Mouse (Mus musculus) midbrain, embryonic 14.5 days (tissue): ENCODE results near the gene Fam57b. TPM values are rescaled to one million over a fixed set of nuclear protein-coding genes. Genes with fewer than 3 reads are reported as not detected.

ENCODE experiments used
- ATAC-seq: fragments of 200-750 bp; cut with Nextera tagmentation; 2 replicates; pipeline ENCODE4 v1.8.0; 2017; ENCODE audit warnings: moderate number of reproducible peaks, moderate library complexity; ENCODE audit not compliant: low FRiP score, low TSS enrichment
- DNase-seq: peaks from one replicate; pipeline ENCODE4 v3.0.0-alpha.2; 2015
- H3K27ac ChIP-seq: fragments of 300-500 bp; sonication (generic); replicated peaks from 2 replicates; pipeline ENCODE4 v1.5.1; 2014; ENCODE audit warnings: mild to moderate bottlenecking, low read depth, low read length, moderate library complexity
- H3K27me3 ChIP-seq: fragments of 300-500 bp; sonication (generic); 2 replicates; pipeline ENCODE4 v1.6.1; 2014; ENCODE audit warnings: low read length, control low read depth, mixed read lengths; ENCODE audit not compliant: control insufficient read depth, insufficient read depth
- H3K36me3 ChIP-seq: fragments of 300-500 bp; sonication (generic); 2 replicates; pipeline ENCODE4 v1.6.1; 2014; ENCODE audit warnings: low read length, control low read depth; ENCODE audit not compliant: control insufficient read depth, insufficient read depth
- H3K4me1 ChIP-seq: fragments of 300-500 bp; sonication (generic); 2 replicates; pipeline ENCODE4 v1.6.1; 2014; ENCODE audit warnings: mild to moderate bottlenecking, antibody characterized with exemption, low read length, control low read depth; ENCODE audit not compliant: control insufficient read depth, insufficient read depth
- H3K4me2 ChIP-seq: fragments of 300-500 bp; sonication (generic); 2 replicates; pipeline ENCODE4 v1.6.1; 2014; ENCODE audit warnings: mild to moderate bottlenecking, low read length, moderate library complexity
- H3K4me3 ChIP-seq: fragments of 300-500 bp; sonication (generic); replicated peaks from 2 replicates; pipeline ENCODE4 v1.5.1; 2014; ENCODE audit warnings: low read depth, low read length
- H3K9ac ChIP-seq: fragments of 300-500 bp; sonication (generic); replicated peaks from 2 replicates; pipeline ENCODE4 v1.6.1; 2014; ENCODE audit warnings: mild to moderate bottlenecking, low read length, moderate library complexity
- H3K9me3 ChIP-seq: fragments of 300-500 bp; sonication (generic); 2 replicates; pipeline ENCODE4 v1.6.1; 2016; ENCODE audit warnings: low read length, control low read depth, mixed read lengths; ENCODE audit not compliant: control insufficient read depth
- WGBS: fragments of 180-500 bp; shearing (Covaris S2); extraction: QIAGEN DNeasy Blood & Tissue Kit; methylation state at CpG from one replicate; pipeline ENCODE4 v1.1.7; 2014; 5-methylcytosine and 5-hydroxymethylcytosine counted together
- polyA plus RNA-seq: library from polyadenylated mRNA; unstranded; fragments of >200 nt; fragmentation: Nextera tagmentation; extraction: Ambion mirVana; gene quantifications from 2 replicates; pipeline ENCODE4 v1.2.1, GENCODE M21; 2014

Fam57b gene
- polyA plus RNA-seq, 1 experiment from 2014 or later = 51.6 TPM

DNA sequence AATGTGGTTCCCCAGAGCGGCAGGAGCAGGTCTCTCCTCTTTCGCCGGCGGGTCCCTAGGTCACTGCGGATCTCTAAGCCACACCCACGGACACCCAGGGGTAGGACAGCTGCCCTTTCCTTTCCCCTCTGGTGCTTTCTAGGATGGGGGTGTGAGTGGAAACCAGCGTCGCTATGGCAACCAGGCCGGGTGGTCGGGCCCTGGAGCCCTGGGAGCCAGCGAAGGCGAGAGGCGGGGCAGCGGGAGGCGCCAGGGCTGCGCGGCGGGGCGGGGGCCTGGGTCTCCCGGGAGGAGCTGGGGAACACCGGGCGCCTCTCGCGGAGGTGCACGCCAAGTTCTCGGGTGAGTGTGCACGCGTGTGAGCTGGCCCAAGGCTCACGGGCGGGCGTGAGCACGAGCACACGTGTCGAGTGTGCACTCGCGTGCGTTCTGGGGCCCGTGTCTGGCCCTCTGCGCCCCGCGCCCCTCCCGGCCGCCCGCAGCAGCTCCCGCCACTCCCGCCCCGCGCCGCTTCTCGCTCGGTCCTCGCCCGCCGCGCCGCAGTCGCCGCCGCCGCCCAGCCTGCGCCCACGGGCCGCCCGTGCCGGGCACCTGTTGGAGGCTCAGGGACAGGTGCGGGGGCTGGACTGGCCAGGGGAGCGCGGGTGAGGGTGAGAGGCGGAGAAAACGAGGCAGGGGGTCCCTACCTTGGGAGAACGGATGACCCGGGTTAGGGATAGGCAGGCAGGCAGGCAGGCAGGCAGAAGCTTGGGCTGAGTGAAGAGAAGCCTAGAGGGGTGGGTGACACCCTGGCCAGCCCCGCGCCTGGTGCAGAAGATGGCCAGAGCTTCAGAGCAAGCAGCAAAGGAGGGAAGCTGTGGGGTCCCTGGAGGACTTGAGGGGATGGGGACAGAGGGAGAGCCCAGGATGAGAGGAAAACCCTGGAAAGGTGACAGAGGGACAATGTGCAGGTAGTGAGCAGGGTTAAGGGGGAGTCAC is 50.2 kb downstream of the Fam57b start:
- under 1% methylated on average over 72 of the region's 74 CpGs for WGBS
- peak overlapping the region; percentile 55 for H3K9ac ChIP-seq
- 0 out of 2 replicates have a peak overlapping the region, but pooled peaks have one; percentile 26 for H3K27ac ChIP-seq

DNA sequence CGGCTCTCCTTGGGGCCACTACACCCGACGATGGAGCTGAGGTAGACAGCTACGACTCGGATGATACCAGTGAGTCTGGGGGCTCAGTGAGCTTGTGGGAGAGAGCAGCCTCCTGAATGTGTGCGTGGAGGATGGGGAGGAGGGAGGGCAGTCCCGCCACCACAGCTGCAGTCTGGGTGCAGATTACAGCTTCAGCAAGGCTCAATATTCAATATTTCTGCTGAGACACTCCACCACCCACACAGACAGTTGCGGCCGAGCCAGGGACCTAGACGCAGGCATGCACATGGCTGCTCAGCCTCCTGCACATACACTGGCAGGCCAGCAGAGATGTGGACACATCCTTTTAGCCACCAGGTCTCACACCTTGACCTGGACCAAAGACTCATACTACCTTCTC is 51.3 kb downstream of the Fam57b start:
- no peak for ATAC-seq
- peak; percentile 29 for DNase-seq
- WGBS = 15% methylated on average over 10 of the region's 10 CpGs
- no peaks in the 10 kb centered on the region for H3K9me3 ChIP-seq
- peak overlapping the region; percentile 93 for H3K4me2 ChIP-seq
- peak overlapping the region; percentile 55 for H3K9ac ChIP-seq
- H3K36me3 ChIP-seq = peaks cover 24% of the 10 kb centered on the region
- no peak overlapping the region for H3K27ac ChIP-seq
- H3K27me3 ChIP-seq = peaks cover 7% of the 10 kb centered on the region; the same call in 1 of the 2 replicates
- H3K4me1 ChIP-seq = peaks cover 21% of the 10 kb centered on the region
- H3K4me3 ChIP-seq = peak overlapping the region; percentile 45

More for the DNA sequence above, 50.2 kb downstream of the Fam57b start:
- DNase-seq (peak; percentile 80), ATAC-seq (peak; percentile 65)
- H3K4me1 ChIP-seq = peaks cover 21% of the 10 kb centered on the region
- H3K36me3 ChIP-seq = peaks cover 14% of the 10 kb centered on the region
- peaks cover 7% of the 10 kb centered on the region; the same call in 1 of the 2 replicates for H3K27me3 ChIP-seq
- H3K4me3 ChIP-seq = peak overlapping the region; percentile 45
- no peaks in the 10 kb centered on the region for H3K9me3 ChIP-seq
- peak overlapping the region; percentile 93 for H3K4me2 ChIP-seq

DNA sequence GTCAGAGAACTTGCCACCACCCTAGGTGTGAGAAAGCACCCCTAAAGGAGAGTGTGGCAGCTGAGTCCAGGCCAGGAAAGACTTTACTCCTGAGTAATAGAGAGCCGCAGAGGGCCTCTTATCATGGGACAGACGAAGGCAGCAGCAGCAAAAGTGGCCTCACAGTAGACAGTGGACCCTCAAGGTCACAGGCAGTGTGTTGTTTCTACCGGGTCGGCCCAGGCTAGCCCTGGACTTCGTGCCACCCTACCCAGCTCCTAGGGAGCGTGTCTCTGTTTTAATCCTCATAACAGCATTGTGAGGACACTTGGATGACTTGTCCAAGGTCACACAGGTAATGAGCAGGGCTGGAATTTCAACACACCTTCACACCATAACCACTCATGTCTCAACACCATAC is 52.7 kb downstream of the Fam57b start:
- peaks cover 35% of the 10 kb centered on the region for H3K36me3 ChIP-seq
- no peak overlapping the region for H3K9ac ChIP-seq
- no peak overlapping the region for H3K4me2 ChIP-seq
- no peak for ATAC-seq
- WGBS = 92% methylated on average over 6 of the region's 6 CpGs
- DNase-seq = no peak
- H3K4me1 ChIP-seq = peaks cover 21% of the 10 kb centered on the region
- H3K27me3 ChIP-seq = peaks cover 7% of the 10 kb centered on the region; the same call in 1 of the 2 replicates
- no peak overlapping the region for H3K27ac ChIP-seq
- H3K4me3 ChIP-seq = no peak overlapping the region
- no peaks in the 10 kb centered on the region for H3K9me3 ChIP-seq

DNA sequence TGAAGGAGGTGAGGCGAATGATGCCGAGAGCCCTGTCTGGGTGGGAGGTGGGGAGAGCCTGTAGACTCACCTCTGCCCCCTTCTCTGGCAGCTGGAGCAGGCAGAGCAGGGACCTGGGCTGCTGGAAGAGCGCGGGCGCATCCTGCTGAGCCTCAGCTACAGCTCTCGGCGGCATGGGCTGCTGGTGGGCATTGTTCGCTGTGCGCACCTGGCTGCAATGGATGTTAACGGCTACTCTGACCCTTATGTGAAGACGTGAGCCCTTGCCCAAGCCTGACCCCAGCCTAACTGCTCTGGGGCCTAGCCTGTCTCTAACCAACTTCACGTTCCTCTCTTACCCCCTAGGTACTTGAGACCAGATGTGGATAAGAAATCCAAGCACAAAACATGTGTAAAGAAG is 53.7 kb downstream of the Fam57b start:
- DNase-seq = no peak
- peaks cover 7% of the 10 kb centered on the region; the same call in 1 of the 2 replicates for H3K27me3 ChIP-seq
- no peak for ATAC-seq
- peaks cover 21% of the 10 kb centered on the region for H3K4me1 ChIP-seq
- no peak overlapping the region for H3K27ac ChIP-seq
- H3K4me3 ChIP-seq = no peak overlapping the region
- WGBS = 40% methylated on average over 12 of the region's 12 CpGs
- H3K4me2 ChIP-seq = no peak overlapping the region
- H3K36me3 ChIP-seq = peaks cover 40% of the 10 kb centered on the region
- 0 out of 2 replicates have a peak overlapping the region, but pooled peaks have one; percentile 9 for H3K9ac ChIP-seq
- no peaks in the 10 kb centered on the region for H3K9me3 ChIP-seq

DNA sequence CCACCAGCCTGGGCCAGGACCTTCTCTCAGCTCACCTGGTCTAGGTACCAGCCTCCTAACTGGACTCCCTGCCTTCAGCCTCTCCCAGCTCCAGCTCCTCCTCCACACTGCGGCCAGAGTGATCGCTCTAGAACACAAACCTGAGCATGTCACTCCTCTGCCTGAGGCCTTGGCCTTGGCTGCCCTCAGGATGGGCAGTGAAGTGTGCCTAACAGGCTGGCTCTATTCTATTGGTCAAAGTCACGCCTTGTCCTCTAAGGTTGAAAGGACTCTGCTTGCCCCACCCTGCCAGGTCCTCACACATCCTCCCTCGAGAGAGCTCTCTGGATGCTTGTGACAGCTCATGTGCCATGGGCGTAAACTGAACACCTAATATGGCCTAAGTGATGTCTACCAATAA is 56.0 kb downstream of the Fam57b start:
- WGBS = 89% methylated on average over 5 of the region's 5 CpGs
- no peak overlapping the region for H3K4me2 ChIP-seq
- no peak overlapping the region for H3K4me3 ChIP-seq
- peaks cover 57% of the 10 kb centered on the region for H3K36me3 ChIP-seq
- DNase-seq (no peak), ATAC-seq (no peak)
- H3K27ac ChIP-seq = no peak overlapping the region
- peaks cover 7% of the 10 kb centered on the region; the same call in 1 of the 2 replicates for H3K27me3 ChIP-seq
- no peaks in the 10 kb centered on the region for H3K9me3 ChIP-seq
- no peak overlapping the region for H3K9ac ChIP-seq
- H3K4me1 ChIP-seq = peaks cover 9% of the 10 kb centered on the region

DNA sequence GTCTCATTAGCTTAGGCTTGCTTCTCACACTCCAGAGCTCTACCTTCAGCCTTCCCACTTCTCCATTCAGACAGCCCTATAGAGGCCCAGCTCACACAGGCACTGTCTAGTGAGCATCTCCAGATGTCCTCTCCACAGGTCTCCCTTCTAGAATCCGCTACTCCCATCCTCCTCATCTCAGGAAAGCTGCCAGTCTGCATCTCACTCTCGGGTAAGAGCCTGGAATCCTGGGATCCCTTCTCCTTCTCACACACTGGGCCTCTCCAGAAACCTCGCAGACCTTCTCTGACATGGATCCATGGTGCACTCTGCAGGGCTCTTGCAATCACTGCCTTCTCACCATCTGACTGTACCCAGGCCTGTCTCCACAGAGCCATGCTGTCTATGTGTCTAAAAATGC is 58.2 kb downstream of the Fam57b start:
- 92% methylated on average over 3 of the region's 3 CpGs for WGBS
- Histone ChIP-seq H3K9ac (no peak overlapping the region; the same call in 1 of the 2 replicates), H3K4me2 (no peak overlapping the region), H3K4me3 (no peak overlapping the region), H3K9me3 (no peaks in the 10 kb centered on the region), H3K27ac (no peak overlapping the region), H3K4me1 (no peaks in the 10 kb centered on the region), H3K27me3 (no peaks in the 10 kb centered on the region), H3K36me3 (peaks cover 65% of the 10 kb centered on the region)
- DNase-seq (no peak), ATAC-seq (no peak)

DNA sequence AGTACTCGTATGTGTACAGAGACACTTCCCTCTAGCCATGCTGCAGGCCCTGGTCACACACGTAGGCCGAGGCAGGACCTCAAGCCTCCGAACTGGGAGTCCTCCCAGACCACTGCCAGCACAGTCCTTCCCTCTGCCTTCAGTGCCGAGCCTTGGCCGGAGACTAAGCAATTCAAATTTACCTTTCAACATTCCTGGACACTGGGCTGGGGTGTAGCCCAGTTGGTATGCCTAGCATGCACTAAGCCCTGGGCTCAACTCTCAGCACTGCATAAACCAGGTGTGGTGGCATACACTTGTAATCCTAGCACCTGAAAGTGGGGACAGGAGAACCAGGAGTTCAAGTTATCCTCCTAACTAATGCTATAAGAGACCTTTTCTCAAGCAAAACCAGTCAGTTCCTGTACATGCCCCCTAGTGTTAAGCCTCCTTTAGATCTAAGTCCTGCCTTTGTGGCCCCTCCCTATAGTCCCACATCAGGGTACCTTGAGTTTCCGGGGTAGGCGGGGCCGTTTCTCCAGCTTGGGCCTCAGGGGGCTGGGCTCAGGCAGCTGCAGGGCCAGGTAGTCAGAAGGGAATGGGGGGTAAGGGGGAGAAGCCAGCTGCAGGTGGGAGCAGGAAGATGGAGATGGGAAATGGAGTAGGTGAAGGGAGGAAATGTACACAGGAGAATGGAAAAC is 59.4 kb downstream of the Fam57b start:
- H3K9me3 ChIP-seq = no peaks in the 10 kb centered on the region
- ATAC-seq = no peak
- no peaks in the 10 kb centered on the region for H3K27me3 ChIP-seq
- WGBS = 79% methylated on average over 9 of the region's 9 CpGs
- no peak for DNase-seq
- H3K4me2 ChIP-seq = no peak overlapping the region
- H3K36me3 ChIP-seq = peaks cover 59% of the 10 kb centered on the region
- peaks cover 7% of the 10 kb centered on the region for H3K4me1 ChIP-seq
- H3K27ac ChIP-seq = no peak overlapping the region
- no peak overlapping the region for H3K9ac ChIP-seq
- no peak overlapping the region for H3K4me3 ChIP-seq

DNA sequence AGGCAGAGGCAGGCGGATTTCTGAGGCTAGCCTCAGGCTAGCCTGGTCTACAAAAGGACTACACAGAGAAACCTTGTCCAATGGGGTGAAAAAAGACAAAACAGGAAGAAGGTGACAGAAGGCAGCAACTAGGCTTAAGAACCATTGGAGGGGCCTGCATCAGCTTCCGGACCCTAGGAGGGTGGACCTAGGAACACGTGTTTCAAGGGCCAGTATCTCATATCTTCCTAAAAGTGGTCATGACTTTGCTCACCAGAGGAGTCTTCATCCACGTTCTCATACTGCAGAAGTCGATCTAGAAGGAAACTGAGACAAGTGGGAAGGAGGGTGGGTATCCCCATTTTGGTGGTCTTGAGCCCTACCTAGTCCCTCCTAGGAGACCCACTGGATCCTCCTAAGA is 63.5 kb downstream of the Fam57b start:
- DNase-seq (no peak), ATAC-seq (no peak)
- Histone ChIP-seq H3K4me1 (peaks cover 21% of the 10 kb centered on the region), H3K36me3 (peaks cover 48% of the 10 kb centered on the region), H3K27me3 (no peaks in the 10 kb centered on the region), H3K4me2 (peak overlapping the region; percentile 89), H3K27ac (no peak overlapping the region), H3K9ac (peak overlapping the region; percentile 59), H3K4me3 (peak overlapping the region; percentile 61), H3K9me3 (no peaks in the 10 kb centered on the region)
- WGBS = 78% methylated on average over 5 of the region's 5 CpGs
